Mouse (Mus musculus) adrenal gland, adult (tissue): ENCODE measurements around the gene Elmo1.
A peak's percentile ranks its signal among the peaks of the same experiment; 100 is the strongest.

Experiments
- DNase-seq, 2 experiments: peaks; one replicate each; pipeline ENCODE4 v3.0.0; 2022 to 2023; ENCODE audit warnings: low spot score in 1 of 2; ENCODE audit not compliant: inconsistent age in 2 of 2

The Elmo1 gene

DNA sequence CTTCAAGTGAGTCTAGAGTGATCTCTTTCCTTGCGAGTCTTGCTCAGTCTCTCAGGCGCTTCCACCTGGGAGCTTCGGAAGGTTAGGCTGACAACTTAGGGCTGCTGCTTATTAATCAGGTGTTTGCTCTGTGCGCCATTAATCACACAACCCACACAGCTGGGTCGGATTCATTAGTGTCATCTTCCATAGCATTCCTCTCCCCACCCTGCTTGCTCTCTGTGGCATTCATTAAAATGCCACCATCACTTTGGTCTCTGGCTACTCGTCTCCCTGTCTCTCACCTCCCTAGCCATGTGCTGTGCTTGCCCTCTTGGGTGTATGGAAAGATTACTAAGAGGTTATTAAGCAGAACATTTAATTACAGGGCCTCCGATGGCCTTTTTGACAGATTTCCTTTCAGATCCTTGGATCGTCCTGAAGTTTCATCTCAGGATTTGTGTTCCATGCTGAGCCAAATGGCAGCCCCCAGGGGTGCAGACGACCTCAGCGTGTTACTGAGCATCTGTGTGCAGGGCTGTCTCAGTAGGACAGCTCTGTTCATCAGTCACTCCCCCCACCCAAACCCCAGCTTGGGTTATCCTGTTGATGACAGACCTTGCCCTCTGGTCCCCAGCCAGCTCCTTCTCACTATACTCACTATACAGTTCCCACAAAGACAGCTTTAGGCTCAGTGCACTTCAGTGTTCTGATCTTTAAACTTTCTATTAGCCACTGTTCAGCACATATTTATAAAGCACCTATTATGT is 417.2 kb downstream of the Elmo1 start:
- DNase-seq: no peak

- no peak for DNase-seq
Measured at GRCm38 (mm10) chr13:20511026-20511425, 420.6 kb downstream of the Elmo1 start.

GRCm38 (mm10) chr13:20512317-20513240 is 422.2 kb downstream of the Elmo1 start:
- no peak for DNase-seq

GRCm38 (mm10) chr13:20514721-20515120 is 424.3 kb downstream of the Elmo1 start:
- DNase-seq: no peak

- peak; percentile 11 to 56 for DNase-seq
Measured at GRCm38 (mm10) chr13:20516096-20516495, 425.7 kb downstream of the Elmo1 start.

GRCm38 (mm10) chr13:20517702-20518101 is 427.3 kb downstream of the Elmo1 start:
- no peak for DNase-seq

- DNase-seq: no peak
Measured at GRCm38 (mm10) chr13:20521492-20521891, 431.1 kb downstream of the Elmo1 start.

DNA sequence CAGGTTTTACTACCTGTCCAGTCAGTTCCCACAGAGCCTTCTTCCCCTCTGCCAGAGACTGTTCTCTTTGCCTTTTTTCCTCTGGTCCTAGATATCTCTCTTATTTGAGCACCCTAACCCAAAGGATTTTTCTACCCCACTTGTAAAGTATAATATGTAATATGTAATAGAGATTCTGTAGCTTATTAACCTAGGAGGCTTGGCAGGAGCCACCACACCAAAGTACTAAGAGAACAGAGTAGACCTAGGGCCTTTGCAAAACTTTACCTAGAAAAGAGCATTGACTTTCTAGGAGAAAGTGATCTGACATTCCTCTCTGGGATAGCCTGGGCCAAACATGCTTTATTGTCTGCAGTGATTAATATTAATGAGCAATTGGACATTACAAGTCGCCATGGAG is 433.3 kb downstream of the Elmo1 start:
- DNase-seq: no peak

DNA sequence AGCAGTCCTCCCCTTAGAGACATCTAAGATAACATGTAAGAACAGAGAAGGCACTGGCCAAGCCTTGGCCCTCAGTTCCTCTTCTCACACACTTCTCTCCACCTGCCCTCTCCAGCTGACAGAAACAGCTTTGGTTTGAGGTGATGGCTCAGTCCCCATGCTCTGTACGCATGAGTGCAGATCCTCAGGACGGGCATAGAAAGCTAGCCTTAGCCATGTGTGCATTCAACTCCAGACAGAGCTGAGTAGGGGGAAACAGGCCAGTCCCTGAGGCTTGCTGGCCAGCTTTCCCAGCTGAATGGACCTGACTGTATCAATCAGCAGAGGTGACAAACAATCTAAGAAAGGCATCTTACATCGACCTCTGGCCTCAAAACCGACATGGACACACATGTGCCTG is 435.4 kb downstream of the Elmo1 start:
- DNase-seq: no peak

GRCm38 (mm10) chr13:20537053-20537452 is 446.7 kb downstream of the Elmo1 start:
- DNase-seq: no peak

DNA sequence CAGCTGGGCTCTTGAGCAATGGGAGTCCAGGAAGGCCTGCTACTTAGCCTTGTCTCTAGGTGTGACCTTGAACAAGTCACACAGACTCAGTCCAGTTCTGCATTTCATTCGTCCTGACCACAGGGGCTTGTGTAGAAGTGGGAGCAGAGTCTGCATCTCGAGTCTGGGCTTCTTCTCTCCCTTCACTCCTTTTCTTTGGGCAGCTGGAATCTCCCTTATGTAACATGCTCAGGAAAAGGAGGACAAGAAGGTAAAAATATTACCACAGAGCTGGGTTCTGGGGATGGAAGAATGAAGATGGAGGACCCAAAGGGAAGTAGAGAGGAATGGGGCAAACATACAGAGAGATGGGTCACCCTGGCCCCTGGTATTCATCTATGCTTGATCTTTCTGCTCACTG is 447.1 kb downstream of the Elmo1 start:
- no peak for DNase-seq

DNA sequence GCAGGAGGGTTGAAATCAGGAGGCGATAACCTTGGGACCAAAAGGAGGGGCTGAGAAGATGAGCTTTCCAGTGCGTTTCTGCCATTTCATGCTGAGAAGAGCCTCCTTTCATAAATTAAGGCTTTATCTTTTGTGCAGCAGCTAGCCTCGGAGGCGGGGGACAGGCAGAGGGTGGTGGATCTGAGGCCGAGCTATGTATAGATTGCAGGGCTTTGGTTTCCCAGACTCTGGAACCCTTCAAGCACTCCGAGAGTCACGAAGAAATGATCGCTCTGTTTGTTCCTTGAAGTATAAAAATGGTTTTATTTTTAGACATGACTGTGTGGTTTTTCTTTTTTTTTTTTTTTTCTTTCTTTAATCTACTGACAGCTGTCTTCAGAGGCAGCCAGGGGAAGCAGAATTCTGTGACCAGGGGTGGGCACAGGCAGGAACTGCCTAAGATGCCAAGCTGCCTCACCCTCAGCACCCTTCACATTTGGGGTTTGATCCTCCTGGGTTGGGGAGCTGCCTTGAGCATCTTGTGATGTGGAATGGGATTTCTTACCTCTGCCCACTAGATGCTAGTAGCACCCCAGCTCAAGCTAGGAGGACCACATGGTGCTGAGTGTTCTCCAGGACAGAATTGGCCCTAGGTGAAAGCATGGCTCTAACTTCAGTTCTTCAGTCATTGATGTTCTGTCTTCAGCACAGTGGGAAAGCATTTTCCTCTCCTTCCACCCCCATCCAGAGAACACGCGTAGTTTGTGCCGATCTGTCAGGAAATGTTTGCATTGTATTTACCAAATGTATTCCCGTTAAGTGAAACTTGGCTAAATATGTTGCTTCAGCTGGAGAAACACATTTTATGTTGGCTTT is 448.0 kb downstream of the Elmo1 start:
- no peak for DNase-seq

DNA sequence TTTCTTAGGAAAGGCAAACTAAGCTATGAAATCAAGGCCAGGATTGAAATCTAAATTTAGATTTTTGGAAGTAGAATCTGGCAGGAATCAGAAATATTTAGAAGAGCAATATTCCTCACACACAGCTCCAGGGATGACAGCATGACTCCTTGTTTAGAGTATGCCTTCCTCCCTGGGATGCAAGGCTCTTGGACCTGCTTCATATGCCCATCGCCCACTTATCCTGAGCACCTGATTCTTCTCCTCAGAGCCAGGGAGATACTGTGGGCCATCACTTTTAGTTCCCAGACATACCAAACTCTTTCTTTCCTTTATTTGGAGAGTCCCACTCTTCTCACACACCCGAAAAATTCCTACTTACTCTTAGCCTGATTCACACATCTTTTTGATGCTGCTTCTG is 449.2 kb downstream of the Elmo1 start:
- DNase-seq: no peak

GRCm38 (mm10) chr13:20546568-20547204 is 456.3 kb downstream of the Elmo1 start:
- DNase-seq: no peak

- no peak for DNase-seq
Measured at GRCm38 (mm10) chr13:20549983-20550382, 459.6 kb downstream of the Elmo1 start.

GRCm38 (mm10) chr13:20551559-20551958 is 461.2 kb downstream of the Elmo1 start:
- no peak for DNase-seq

- DNase-seq: no peak
Measured at GRCm38 (mm10) chr13:20555853-20556452, 465.6 kb downstream of the Elmo1 start.

GRCm38 (mm10) chr13:20556739-20557138 is 466.3 kb downstream of the Elmo1 start:
- DNase-seq: no peak

DNA sequence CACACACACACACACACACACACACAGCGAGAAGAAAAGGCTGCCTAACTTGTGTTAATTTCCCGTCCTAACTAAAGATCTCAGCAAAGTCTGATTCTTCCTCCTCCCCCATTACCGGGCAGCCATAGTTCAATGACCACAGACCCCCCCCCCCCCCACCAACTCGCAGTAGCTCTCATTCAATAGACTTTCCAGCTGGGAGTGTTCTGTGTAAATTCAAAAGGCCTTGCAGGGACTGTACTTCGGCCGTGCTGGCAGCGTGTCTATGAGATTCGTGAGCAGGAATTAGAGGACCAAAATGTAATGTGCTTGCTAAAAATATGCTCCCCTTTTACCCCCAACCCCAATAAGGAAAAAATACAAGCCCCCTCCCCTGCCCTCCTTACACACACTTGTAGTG is 466.8 kb downstream of the Elmo1 start:
- no peak for DNase-seq

DNA sequence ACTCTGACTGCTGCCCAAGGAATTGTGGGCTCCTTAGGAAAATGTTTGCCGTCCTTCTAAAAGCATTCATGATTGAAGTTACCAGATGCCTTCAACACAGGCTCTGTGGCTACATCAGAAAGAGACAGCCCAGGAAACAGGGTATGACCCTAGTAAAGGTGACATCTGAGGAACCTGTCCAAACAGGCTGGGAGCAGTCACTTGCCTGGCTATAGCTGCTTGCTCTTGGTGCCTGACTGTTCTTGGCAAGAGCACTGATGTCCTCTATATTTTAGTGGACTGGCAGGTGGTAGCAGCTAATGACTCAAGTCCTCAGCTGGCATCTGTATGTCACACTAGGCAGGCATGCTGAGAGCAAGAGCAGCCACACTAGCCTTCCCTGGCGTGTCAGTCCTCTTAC is 468.0 kb downstream of the Elmo1 start:
- DNase-seq: no peak
